Mouse (Mus musculus) spleen, postnatal 36 days (tissue): ENCODE data around the gene Ccdc86.

ENCODE experiments used
- DNase-seq, 2 experiments: peaks; one replicate each; pipeline ENCODE4 v3.0.0; 2022; ENCODE audit warnings: low spot score in 2 of 2, mixed read lengths in 1 of 2

Ccdc86 gene

GRCm38 (mm10) chr19:10949112-10949511 lies at the start of gene Ccdc86:
Ccdc86 (minus strand) TSS chr19:10949266.
- peak; percentile 94 to 96 for DNase-seq

- DNase-seq: no peak
Observed at GRCm38 (mm10) chr19:10993150-10993549, 44.1 kb upstream of the Ccdc86 start, which contains the start of gene Ms4a15. Ms4a15 (minus strand) TSS chr19:10993250.

GRCm38 (mm10) chr19:10991911-10992310 lies 42.8 kb upstream of the Ccdc86 start:
- no peak for DNase-seq

GRCm38 (mm10) chr19:10990751-10991150 lies 41.7 kb upstream of the Ccdc86 start:
- DNase-seq: no peak

GRCm38 (mm10) chr19:10988563-10988962 lies 39.5 kb upstream of the Ccdc86 start:
- no peak for DNase-seq

- no peak for DNase-seq
Observed at GRCm38 (mm10) chr19:10985889-10986288, 36.8 kb upstream of the Ccdc86 start.

- DNase-seq: no peak
Observed at GRCm38 (mm10) chr19:10984551-10984950, 35.5 kb upstream of the Ccdc86 start.

- peak in 1 of 2 experiments; percentile 22 for DNase-seq
Observed at GRCm38 (mm10) chr19:10983146-10983545, 34.1 kb upstream of the Ccdc86 start.

GRCm38 (mm10) chr19:10980210-10980609 lies 31.1 kb upstream of the Ccdc86 start:
- peak in 1 of 2 experiments; percentile 8 for DNase-seq

GRCm38 (mm10) chr19:10979184-10980168 lies 30.4 kb upstream of the Ccdc86 start:
- peak; percentile 90 to 94 for DNase-seq

- no peak for DNase-seq
Observed at GRCm38 (mm10) chr19:10976318-10976717, 27.3 kb upstream of the Ccdc86 start.

- no peak for DNase-seq
Observed at GRCm38 (mm10) chr19:10975187-10975586, 26.1 kb upstream of the Ccdc86 start.

GRCm38 (mm10) chr19:10974238-10974865 lies 25.3 kb upstream of the Ccdc86 start, which contains the start of gene Ms4a10:
Ms4a10 (minus strand) TSS chr19:10974670.
- no peak for DNase-seq

GRCm38 (mm10) chr19:10973187-10973586 lies 24.1 kb upstream of the Ccdc86 start:
- DNase-seq: no peak

GRCm38 (mm10) chr19:10972660-10973059 lies 23.6 kb upstream of the Ccdc86 start:
- no peak for DNase-seq

GRCm38 (mm10) chr19:10970457-10970856 lies 21.4 kb upstream of the Ccdc86 start:
- no peak for DNase-seq

- no peak for DNase-seq
Observed at GRCm38 (mm10) chr19:10968578-10968977, 19.5 kb upstream of the Ccdc86 start.

GRCm38 (mm10) chr19:10965721-10966120 lies 16.7 kb upstream of the Ccdc86 start:
- no peak for DNase-seq

GRCm38 (mm10) chr19:10959978-10960346 lies 10.9 kb upstream of the Ccdc86 start:
- no peak for DNase-seq

GRCm38 (mm10) chr19:10959085-10959977 lies 10.3 kb upstream of the Ccdc86 start:
- peak; percentile 37 to 63 for DNase-seq
